Mouse (Mus musculus) MEL (cell line): ENCODE results near the gene Steap3. TPM values are rescaled to one million over a fixed set of nuclear protein-coding genes. Genes with fewer than 3 reads are reported as not detected.

ENCODE experiments used
- DNase-seq: peaks from one replicate; pipeline ENCODE4 v3.0.0; 2011; ENCODE audit warnings: low read depth, low spot score
- H3K27ac ChIP-seq: 2 replicates; pipeline ENCODE4 v1.5.1; 2012; ENCODE audit warnings: low read depth, mild to moderate bottlenecking, control low read depth, low read length, moderate library complexity; ENCODE audit not compliant: control insufficient read depth
- H3K27me3 ChIP-seq, 2 experiments: fragments of 150-350 bp in 1 of 2; sonication (generic) in 1 of 2; 2 replicates each; pipeline ENCODE4 v1.6.1; 2012; ENCODE audit warnings: low read length in 2 of 2, mild to moderate bottlenecking in 2 of 2, improper control_type of control experiment in 1 of 2, moderate library complexity in 1 of 2; ENCODE audit not compliant: insufficient read depth in 2 of 2, control insufficient read depth in 1 of 2
- H3K36me3 ChIP-seq, 2 experiments: 2 replicates each; pipeline ENCODE4 v1.6.1; 2012 to 2014; ENCODE audit warnings: low read length in 2 of 2, improper control_type of control experiment in 1 of 2, inconsistent platforms in 1 of 2, mild to moderate bottlenecking in 1 of 2; ENCODE audit not compliant: insufficient read depth in 2 of 2, control insufficient read depth in 1 of 2
- H3K4me1 ChIP-seq, 2 experiments: fragments of 150-350 bp in 1 of 2; sonication (generic) in 1 of 2; 2 replicates each; pipeline ENCODE4 v1.6.1; 2012; ENCODE audit warnings: low read length in 2 of 2, improper control_type of control experiment in 1 of 2, mild to moderate bottlenecking in 1 of 2; ENCODE audit not compliant: insufficient read depth in 2 of 2, control insufficient read depth in 1 of 2
- H3K4me3 ChIP-seq, 2 experiments: fragments of 150-350 bp in 1 of 2; sonication (generic) in 1 of 2; 2 replicates each; pipeline ENCODE4 v1.5.1; 2012; ENCODE audit warnings: low read depth in 2 of 2, low read length in 2 of 2, mild to moderate bottlenecking in 2 of 2, moderate library complexity in 2 of 2, control low read depth in 1 of 2, improper control_type of control experiment in 1 of 2; ENCODE audit not compliant: control insufficient read depth in 1 of 2, insufficient read depth in 1 of 2
- H3K79me2 ChIP-seq: 2 replicates; pipeline ENCODE4 v1.6.1; 2012; ENCODE audit warnings: mild to moderate bottlenecking, low read length, moderate library complexity; ENCODE audit not compliant: control insufficient read depth, poor library complexity, insufficient read depth
- H3K9ac ChIP-seq: 2 replicates; pipeline ENCODE4 v1.6.1; 2012; ENCODE audit warnings: low read depth, mild to moderate bottlenecking, control low read depth, low read length, moderate library complexity; ENCODE audit not compliant: control insufficient read depth, poor library complexity, severe bottlenecking
- H3K9me3 ChIP-seq: fragments of 150-350 bp; sonication (generic); replicated peaks from 2 replicates; pipeline ENCODE4 v1.6.1; 2012; ENCODE audit warnings: mild to moderate bottlenecking, low read length, improper control_type of control experiment, moderate library complexity; ENCODE audit not compliant: insufficient read depth
- CTCF ChIP-seq, 3 experiments: IDR thresholded peaks in 2 of 3; conservative IDR thresholded peaks in 1 of 3; 2 replicates each; pipeline ENCODE4 v1.5.1; 2011 to 2012; ENCODE audit warnings: low read length in 3 of 3, low read depth in 2 of 3, mild to moderate bottlenecking in 2 of 3, improper control_type of control experiment in 1 of 3, inconsistent platforms in 1 of 3, mixed read lengths in 1 of 3, moderate library complexity in 1 of 3; ENCODE audit not compliant: control insufficient read depth in 1 of 3, insufficient read depth in 1 of 3, poor library complexity in 1 of 3, severe bottlenecking in 1 of 3
- E2F4 ChIP-seq: IDR thresholded peaks from 2 replicates; pipeline ENCODE4 v1.6.1; 2011; ENCODE audit warnings: low read depth, low read length, improper control_type of control experiment, borderline replicate concordance
- ELF1 ChIP-seq: IDR thresholded peaks from 2 replicates; pipeline ENCODE4 v1.6.1; 2014; ENCODE audit warnings: low read depth, mild to moderate bottlenecking, inconsistent platforms, low read length, improper control_type of control experiment, moderate library complexity
- EP300 ChIP-seq, 2 experiments: IDR thresholded peaks; 2 replicates each; pipeline ENCODE4 v1.6.1; 2011; ENCODE audit warnings: improper control_type of control experiment in 2 of 2, low read length in 2 of 2, low read depth in 1 of 2, mild to moderate bottlenecking in 1 of 2
- ETS1 ChIP-seq: IDR thresholded peaks from 2 replicates; pipeline ENCODE4 v1.6.1; 2012; ENCODE audit warnings: low read depth, mild to moderate bottlenecking, inconsistent platforms, low read length, improper control_type of control experiment, moderate library complexity
- GABPA ChIP-seq: IDR thresholded peaks from 2 replicates; pipeline ENCODE4 v1.6.1; 2012; ENCODE audit warnings: low read depth, mild to moderate bottlenecking, inconsistent platforms, low read length, improper control_type of control experiment, moderate library complexity
- HCFC1 ChIP-seq: IDR thresholded peaks from 2 replicates; pipeline ENCODE4 v1.6.1; 2012; ENCODE audit warnings: low read depth, mild to moderate bottlenecking, inconsistent platforms, low read length, improper control_type of control experiment, moderate library complexity
- MAFK ChIP-seq: IDR thresholded peaks from 2 replicates; pipeline ENCODE4 v1.6.1; 2011; ENCODE audit warnings: low read depth, mild to moderate bottlenecking, low read length, improper control_type of control experiment, borderline replicate concordance
- MXI1 ChIP-seq: IDR thresholded peaks from 2 replicates; pipeline ENCODE4 v1.6.1; 2011; ENCODE audit warnings: mild to moderate bottlenecking, low read depth, low read length, improper control_type of control experiment
- MYC ChIP-seq: IDR thresholded peaks from 2 replicates; pipeline ENCODE4 v1.6.1; 2011; ENCODE audit warnings: low read depth, mild to moderate bottlenecking, low read length, improper control_type of control experiment, moderate library complexity
- NELFE ChIP-seq: IDR thresholded peaks from 2 replicates; pipeline ENCODE4 v1.6.1; 2011; ENCODE audit warnings: low read depth, low read length, improper control_type of control experiment
- NRF1 ChIP-seq: IDR thresholded peaks from 2 replicates; pipeline ENCODE4 v1.6.1; 2014; ENCODE audit warnings: low read depth, mild to moderate bottlenecking, inconsistent platforms, low read length, improper control_type of control experiment, moderate library complexity; ENCODE audit not compliant: poor library complexity, insufficient read depth, severe bottlenecking
- POLR2A ChIP-seq, 2 experiments: IDR thresholded peaks; 2 replicates each; pipeline ENCODE4 v1.6.1; 2011 to 2012; ENCODE audit warnings: low read length in 2 of 2, mild to moderate bottlenecking in 2 of 2, control low read depth in 1 of 2, improper control_type of control experiment in 1 of 2, low read depth in 1 of 2, moderate library complexity in 1 of 2; ENCODE audit not compliant: control insufficient read depth in 1 of 2, insufficient read depth in 1 of 2, poor library complexity in 1 of 2
- POLR2AphosphoS2 ChIP-seq: IDR thresholded peaks from 2 replicates; pipeline ENCODE4 v1.6.1; 2011; ENCODE audit warnings: low read length, improper control_type of control experiment
- SIN3A ChIP-seq: IDR thresholded peaks from 2 replicates; pipeline ENCODE4 v1.6.1; 2012; ENCODE audit warnings: low read length, improper control_type of control experiment, inconsistent platforms
- SMC3 ChIP-seq: IDR thresholded peaks from 2 replicates; pipeline ENCODE4 v1.6.1; 2011; ENCODE audit warnings: low read depth, low read length, improper control_type of control experiment
- TAL1 ChIP-seq: IDR thresholded peaks from 2 replicates; pipeline ENCODE4 v1.6.1; 2012; ENCODE audit warnings: mild to moderate bottlenecking, inconsistent platforms, low read length, moderate library complexity, mixed read lengths
- TCF12 ChIP-seq: IDR thresholded peaks from 2 replicates; pipeline ENCODE4 v1.6.1; 2014; ENCODE audit warnings: low read depth, mild to moderate bottlenecking, inconsistent platforms, low read length, improper control_type of control experiment, moderate library complexity
- USF1 ChIP-seq: IDR thresholded peaks from 2 replicates; pipeline ENCODE4 v1.6.1; 2014; ENCODE audit warnings: low read depth, mild to moderate bottlenecking, inconsistent platforms, low read length, improper control_type of control experiment, moderate library complexity
- ZKSCAN1 ChIP-seq: IDR thresholded peaks from 2 replicates; pipeline ENCODE4 v1.6.1; 2012; ENCODE audit warnings: low read depth, mild to moderate bottlenecking, inconsistent platforms, low read length, improper control_type of control experiment, moderate library complexity
- ZNF384 ChIP-seq: IDR thresholded peaks from 2 replicates; pipeline ENCODE4 v1.6.1; 2012; ENCODE audit warnings: low read depth, mild to moderate bottlenecking, inconsistent platforms, low read length, improper control_type of control experiment
- polyA plus RNA-seq, 2 experiments: library from polyadenylated mRNA; stranded (reverse) in 1 of 2; unstranded in 1 of 2; fragments of >175 nt in 1 of 2; fragments of >200 nt in 1 of 2; gene quantifications; 2 replicates each; pipeline versions ENCODE4 v1.2.1 to v1.2.4; 2012; ENCODE audit warnings: low replicate concordance in 2 of 2, low read depth in 1 of 2; ENCODE audit not compliant: insufficient read length in 2 of 2, insufficient read depth in 1 of 2, missing spikeins in 1 of 2
- total RNA-seq: library from RNA; depleted of rRNA; stranded (reverse); fragments of 300-350 nt; gene quantifications from 2 replicates; pipeline ENCODE4 v1.2.3, GENCODE M21; 2012

Gene Steap3
- total and polyA plus RNA-seq, 3 experiments = 50.2 to 101 (median 98.2) TPM

DNA sequence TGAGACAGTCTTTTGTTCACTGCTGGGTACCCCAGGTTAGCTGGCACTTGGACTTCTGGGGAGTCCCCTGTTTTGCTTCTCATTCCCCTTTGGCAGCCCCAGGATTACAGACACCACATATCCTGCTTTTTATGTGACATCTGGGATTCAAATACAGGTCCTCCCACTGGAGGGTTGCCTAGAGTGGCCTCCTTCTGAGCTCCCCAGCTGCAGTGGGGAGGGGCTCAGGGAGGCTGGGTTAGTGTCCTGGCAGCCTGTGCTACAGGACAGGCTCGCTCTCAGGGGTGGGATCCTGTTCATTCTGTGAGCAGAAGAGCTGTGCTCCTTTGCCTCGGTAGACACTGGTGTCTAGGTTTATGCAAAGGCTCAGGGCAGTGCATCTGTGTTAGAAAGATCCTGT is 51.2 kb downstream of the Steap3 start:
- Histone ChIP-seq H3K4me3 (no peak overlapping the region), H3K27ac (no peak overlapping the region), H3K79me2 (no peaks in the 10 kb centered on the region), H3K4me1 (no peaks in the 10 kb centered on the region), H3K27me3 (no peaks in the 10 kb centered on the region), H3K9me3 (no peaks in the 10 kb centered on the region), H3K9ac (no peak overlapping the region), H3K36me3 (no peaks in the 10 kb centered on the region)
- no peak for TF ChIP-seq POLR2A (IDR thresholded peaks at IDR 0.05; ENCODE audit: control insufficient read depth in 1 of 2, insufficient read depth in 1 of 2, low read depth in 1 of 2, low read length in 2 of 2, poor library complexity in 1 of 2)
- no peak for TF ChIP-seq GABPA
- no peak for TF ChIP-seq MXI1
- DNase-seq = no peak

DNA sequence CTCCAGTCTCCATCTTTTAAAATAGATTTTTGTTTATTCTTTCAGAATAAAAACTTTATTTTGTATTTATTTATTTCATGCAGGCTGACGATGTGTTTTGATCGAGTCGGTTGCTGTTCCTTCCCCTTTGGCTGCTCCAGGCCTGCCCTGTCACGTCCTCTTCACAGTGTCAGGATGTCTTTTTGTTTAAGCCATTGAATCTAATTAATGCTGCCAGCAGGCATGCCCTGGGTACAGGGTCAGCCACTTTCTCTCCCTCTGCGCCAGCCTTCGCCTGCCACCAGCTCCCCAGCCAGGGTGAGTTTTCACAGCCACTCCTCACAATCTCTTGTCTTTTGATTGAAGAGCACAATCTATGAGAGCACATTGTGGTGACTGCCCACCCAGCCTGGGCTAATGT is 51.7 kb downstream of the Steap3 start:
- no peak for DNase-seq
- no peak overlapping the region for H3K4me3 ChIP-seq
- H3K27me3 ChIP-seq = no peaks in the 10 kb centered on the region
- no peaks in the 10 kb centered on the region for H3K79me2 ChIP-seq
- TF ChIP-seq SMC3 (no peak), GABPA (no peak), ZKSCAN1 (no peak), TCF12 (no peak), NELFE (no peak), NRF1 (no peak), CTCF (IDR thresholded peaks at IDR 0.05 in 2 of 3, conservative IDR thresholded peaks at IDR 0.05 in 1 of 3; ENCODE audit: control insufficient read depth in 1 of 3, insufficient read depth in 1 of 3, low read depth in 2 of 3, low read length in 3 of 3, poor library complexity in 1 of 3, severe bottlenecking in 1 of 3) (no peak), ETS1 (no peak), ZNF384 (no peak), HCFC1 (no peak), EP300 (IDR thresholded peaks at IDR 0.05; ENCODE audit: low read depth in 1 of 2, low read length in 2 of 2) (no peak)
- TF ChIP-seq, all 39 proteins: peak for 0
- Histone ChIP-seq H3K9ac (no peak overlapping the region), H3K27ac (no peak overlapping the region), H3K9me3 (no peaks in the 10 kb centered on the region), H3K36me3 (no peaks in the 10 kb centered on the region), H3K4me1 (no peaks in the 10 kb centered on the region)

DNA sequence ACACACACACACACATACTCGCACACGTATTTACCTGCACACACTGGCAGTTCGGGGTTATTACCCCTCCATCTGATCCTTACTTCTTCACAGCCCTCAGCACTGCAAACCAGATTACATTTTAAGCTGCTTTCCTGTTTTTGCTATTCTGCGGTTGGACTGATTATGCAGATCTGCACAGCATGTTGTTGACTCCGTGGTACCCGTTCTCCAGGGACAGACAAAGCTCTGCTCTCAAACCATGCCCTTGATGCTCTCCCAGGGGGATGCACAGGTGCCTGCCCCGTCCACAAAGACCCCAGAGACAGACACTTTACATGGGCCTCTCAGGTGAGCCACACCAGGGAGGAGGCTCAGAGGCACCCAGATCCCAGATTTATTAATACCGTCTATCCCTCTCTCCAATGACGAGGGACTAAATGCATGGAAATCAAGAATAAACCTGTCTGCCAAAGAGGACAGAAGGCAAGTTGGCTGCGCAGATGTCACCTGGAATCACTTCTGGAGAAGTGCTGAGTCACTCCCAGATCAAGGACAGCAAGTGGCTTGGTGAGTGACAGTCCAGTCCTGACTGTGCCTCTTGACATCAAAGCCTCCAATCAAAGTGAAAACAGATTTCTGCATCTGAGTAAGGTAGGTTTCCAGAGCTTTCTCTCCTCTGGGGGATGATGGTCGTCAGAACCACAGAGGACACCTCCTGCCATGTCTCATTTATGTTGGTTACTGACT is 63.8 kb downstream of the Steap3 start:
- Histone ChIP-seq H3K36me3 (no peaks in the 10 kb centered on the region), H3K4me1 (no peaks in the 10 kb centered on the region), H3K27me3 (no peaks in the 10 kb centered on the region), H3K27ac (no peak overlapping the region), H3K9me3 (no peaks in the 10 kb centered on the region), H3K9ac (no peak overlapping the region), H3K4me3 (no peak overlapping the region), H3K79me2 (no peaks in the 10 kb centered on the region)
- TF ChIP-seq MAFK = no peak
- TF ChIP-seq MYC = no peak
- TF ChIP-seq EP300 (IDR thresholded peaks at IDR 0.05; ENCODE audit: low read depth in 1 of 2, low read length in 2 of 2) = no peak
- TF ChIP-seq POLR2AphosphoS2 = no peak
- no peak for TF ChIP-seq SIN3A
- TF ChIP-seq POLR2A (IDR thresholded peaks at IDR 0.05; ENCODE audit: control insufficient read depth in 1 of 2, insufficient read depth in 1 of 2, low read depth in 1 of 2, low read length in 2 of 2, poor library complexity in 1 of 2) = no peak
- no peak for TF ChIP-seq E2F4
- no peak for TF ChIP-seq ZNF384
- TF ChIP-seq ELF1 = no peak
- TF ChIP-seq TAL1 = no peak
- TF ChIP-seq USF1 = no peak
- DNase-seq = no peak
